Mouse (Mus musculus): ENCODE results near the gene Ddr2. TPM values are rescaled to one million over a fixed set of nuclear protein-coding genes. Genes with fewer than 3 reads are reported as not detected.

Gene Ddr2
- total and polyA plus RNA-seq, 3 experiments, result 0.17 to 0.37 (median 0.30) TPM

- Histone ChIP-seq H3K27ac (ENCODE audit: insufficient read depth, low read depth) (no peak overlapping the region), H3K79me2 (replicated peaks; ENCODE audit: control insufficient read depth, extremely low read depth, insufficient read depth, poor library complexity, severe bottlenecking) (no peaks in the 10 kb centered on the region), H3K4me1 (ENCODE audit: control insufficient read depth in 1 of 2, insufficient read depth in 2 of 2) (peaks cover 0 to 9% of the 10 kb centered on the region in 2 experiments; a peak in 1 of 4 replicates), H3K4me2 (ENCODE audit: insufficient read depth, low read depth, poor library complexity, severe bottlenecking) (peak overlapping the region; percentile 90), H3K27me3 (replicated peaks) (peaks cover 11% of the 10 kb centered on the region), H3K36me3 (replicated peaks in 1 of 2; ENCODE audit: control insufficient read depth in 1 of 2, insufficient read depth in 1 of 2, low read length in 1 of 2) (no peaks in the 10 kb centered on the region), H3K9me3 (replicated peaks; ENCODE audit: low read length) (no peaks in the 10 kb centered on the region), H3K9ac (ENCODE audit: insufficient read depth, low read depth) (no peak overlapping the region; the same call in 1 of the 2 replicates), H3K4me3 (replicated peaks in 1 of 3; ENCODE audit: low read depth in 2 of 3, low read length in 2 of 3, poor library complexity in 1 of 3) (no peak overlapping the region)
- peak; percentile 62 for DNase-seq (ENCODE audit: extremely low read depth)
- in situ Hi-C loops (cut with MboI; ENCODE audit: low pct_ligation_motif_present, low pct_unique_long_range_greater_than_20kb, low sequenced_read_pairs), result no loop called here
- peak; percentile 38; the same call in 1 of the 2 replicates for TF ChIP-seq SMC3 (IDR thresholded peaks at IDR 0.05; ENCODE audit: low read depth, low read length)
- TF ChIP-seq RAD21 (IDR thresholded peaks at IDR 0.05; ENCODE audit: low read depth, low read length), result peak; percentile 55
- no peak for TF ChIP-seq EP300 (IDR thresholded peaks at IDR 0.05; ENCODE audit: low read length)
- TF ChIP-seq CTCF (conservative IDR thresholded peaks at IDR 0.05 in 1 of 2, IDR thresholded peaks at IDR 0.05 in 1 of 2; ENCODE audit: low read depth in 2 of 2, low read length in 2 of 2), result peak; percentile 46 to 70
- peak; percentile 46; the same call in 1 of the 2 replicates for TF ChIP-seq MAZ (IDR thresholded peaks at IDR 0.05; ENCODE audit: low read depth, low read length)
- no peak for TF ChIP-seq RCOR1 (conservative IDR thresholded peaks at IDR 0.05; ENCODE audit: low read depth, low read length)
- dilution Hi-C loops (cut with MboI; ENCODE audit: extremely low pct_ligation_motif_present, extremely low pct_unique_long_range_greater_than_20kb, low sequenced_read_pairs), result no loop called here
These were observed 176.4 kb downstream of the Ddr2 start for GRCm38 (mm10) chr1:169934005-169934725.

GRCm38 (mm10) chr1:169932122-169932746 lies 178.3 kb downstream of the Ddr2 start:
- Histone ChIP-seq H3K4me2 (ENCODE audit: insufficient read depth, low read depth, poor library complexity, severe bottlenecking) (no peak overlapping the region), H3K79me2 (replicated peaks; ENCODE audit: control insufficient read depth, extremely low read depth, insufficient read depth, poor library complexity, severe bottlenecking) (no peaks in the 10 kb centered on the region), H3K4me3 (replicated peaks in 1 of 3; ENCODE audit: low read depth in 2 of 3, low read length in 2 of 3, poor library complexity in 1 of 3) (no peak overlapping the region), H3K27me3 (replicated peaks) (peaks cover 11% of the 10 kb centered on the region), H3K9me3 (replicated peaks; ENCODE audit: low read length) (no peaks in the 10 kb centered on the region), H3K27ac (ENCODE audit: insufficient read depth, low read depth) (no peak overlapping the region), H3K4me1 (ENCODE audit: control insufficient read depth in 1 of 2, insufficient read depth in 2 of 2) (peaks cover 0 to 9% of the 10 kb centered on the region in 2 experiments; a peak in 2 of 4 replicates), H3K9ac (ENCODE audit: insufficient read depth, low read depth) (no peak overlapping the region), H3K36me3 (replicated peaks in 1 of 2; ENCODE audit: control insufficient read depth in 1 of 2, insufficient read depth in 1 of 2, low read length in 1 of 2) (no peaks in the 10 kb centered on the region)
- DNase-seq (ENCODE audit: extremely low read depth), result no peak
- in situ Hi-C loops (cut with MboI; ENCODE audit: low pct_ligation_motif_present, low pct_unique_long_range_greater_than_20kb, low sequenced_read_pairs) (no loop called here), dilution Hi-C loops (cut with MboI; ENCODE audit: extremely low pct_ligation_motif_present, extremely low pct_unique_long_range_greater_than_20kb, low sequenced_read_pairs) (no loop called here)
- TF ChIP-seq MAX (IDR thresholded peaks at IDR 0.05; ENCODE audit: low read length) (no peak), JUN (IDR thresholded peaks at IDR 0.05; ENCODE audit: insufficient read depth, low read depth, low read length) (no peak), RCOR1 (conservative IDR thresholded peaks at IDR 0.05; ENCODE audit: low read depth, low read length) (no peak), SIN3A (IDR thresholded peaks at IDR 0.05; ENCODE audit: low read length) (no peak), KAT2A (IDR thresholded peaks at IDR 0.05; ENCODE audit: insufficient replicate concordance, low read length) (no peak), JUND (conservative IDR thresholded peaks at IDR 0.05; ENCODE audit: low read depth, low read length) (no peak), NELFE (IDR thresholded peaks at IDR 0.05; ENCODE audit: low read depth, low read length) (no peak), TCF12 (IDR thresholded peaks at IDR 0.05; ENCODE audit: low read depth, low read length) (no peak), MEF2A (IDR thresholded peaks at IDR 0.05; ENCODE audit: borderline replicate concordance, low read depth, low read length) (no peak), MAFK (IDR thresholded peaks at IDR 0.05; ENCODE audit: insufficient replicate concordance, low read length) (no peak), MXI1 (IDR thresholded peaks at IDR 0.05; ENCODE audit: low read depth, low read length) (no peak), UBTF (IDR thresholded peaks at IDR 0.05; ENCODE audit: low read depth, low read length) (no peak), POLR2A (IDR thresholded peaks at IDR 0.05; ENCODE audit: low read depth, low read length) (no peak), SMC3 (IDR thresholded peaks at IDR 0.05; ENCODE audit: low read depth, low read length) (no peak), ETS1 (conservative IDR thresholded peaks at IDR 0.05; ENCODE audit: low read depth, low read length) (no peak), TBP (conservative IDR thresholded peaks at IDR 0.05; ENCODE audit: low read depth, low read length) (no peak), RAD21 (IDR thresholded peaks at IDR 0.05; ENCODE audit: low read depth, low read length) (no peak)

Measured in CH12.LX (cell line).